Mouse (Mus musculus) cerebellum, adult 18-20 months (tissue): ENCODE measurements around the gene Yipf4.

Source experiments
- DNase-seq, 2 experiments: peaks; one replicate each; pipeline ENCODE4 v3.0.0; 2021

The Yipf4 gene

DNA sequence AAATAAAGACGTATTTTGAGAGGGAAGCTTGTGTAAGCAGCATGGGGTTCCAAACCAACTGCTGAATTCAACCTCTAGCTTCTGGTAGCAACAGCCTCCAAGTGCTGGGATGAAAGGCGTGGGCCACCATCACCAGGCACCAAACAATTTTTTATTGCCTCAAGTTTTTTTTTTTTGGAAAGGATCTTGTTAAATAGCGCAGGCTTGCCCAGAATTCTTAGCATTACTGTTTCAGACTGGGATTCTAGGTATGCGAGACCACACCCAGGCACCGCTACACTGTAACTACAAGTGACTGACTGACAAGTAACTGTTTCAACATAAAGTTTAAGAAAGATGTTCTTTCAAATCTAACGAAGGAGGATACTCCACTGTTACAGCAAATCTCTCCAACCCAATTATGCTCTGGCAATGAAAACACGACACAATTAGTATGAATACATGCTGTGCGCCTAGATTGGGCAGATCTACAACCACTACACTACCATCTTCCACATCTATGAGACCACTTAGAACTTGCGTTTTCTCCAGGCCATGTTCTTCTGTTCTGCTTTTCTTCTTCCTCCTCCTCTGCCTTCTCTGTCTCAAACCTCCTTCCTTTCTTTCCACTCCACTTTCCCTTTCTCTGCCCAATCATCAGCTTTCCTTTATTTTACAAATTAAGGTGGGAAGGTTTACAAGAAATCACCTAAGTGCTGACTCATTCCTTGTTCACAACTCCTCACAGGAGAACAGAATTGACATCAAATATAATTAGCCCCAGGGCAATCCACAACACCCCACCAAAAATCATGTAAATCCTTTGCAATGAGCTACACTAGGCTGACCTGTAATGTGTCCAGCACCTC lies 37.7 kb downstream of the Yipf4 start:
- DNase-seq: peak; percentile 3 to 8

DNA sequence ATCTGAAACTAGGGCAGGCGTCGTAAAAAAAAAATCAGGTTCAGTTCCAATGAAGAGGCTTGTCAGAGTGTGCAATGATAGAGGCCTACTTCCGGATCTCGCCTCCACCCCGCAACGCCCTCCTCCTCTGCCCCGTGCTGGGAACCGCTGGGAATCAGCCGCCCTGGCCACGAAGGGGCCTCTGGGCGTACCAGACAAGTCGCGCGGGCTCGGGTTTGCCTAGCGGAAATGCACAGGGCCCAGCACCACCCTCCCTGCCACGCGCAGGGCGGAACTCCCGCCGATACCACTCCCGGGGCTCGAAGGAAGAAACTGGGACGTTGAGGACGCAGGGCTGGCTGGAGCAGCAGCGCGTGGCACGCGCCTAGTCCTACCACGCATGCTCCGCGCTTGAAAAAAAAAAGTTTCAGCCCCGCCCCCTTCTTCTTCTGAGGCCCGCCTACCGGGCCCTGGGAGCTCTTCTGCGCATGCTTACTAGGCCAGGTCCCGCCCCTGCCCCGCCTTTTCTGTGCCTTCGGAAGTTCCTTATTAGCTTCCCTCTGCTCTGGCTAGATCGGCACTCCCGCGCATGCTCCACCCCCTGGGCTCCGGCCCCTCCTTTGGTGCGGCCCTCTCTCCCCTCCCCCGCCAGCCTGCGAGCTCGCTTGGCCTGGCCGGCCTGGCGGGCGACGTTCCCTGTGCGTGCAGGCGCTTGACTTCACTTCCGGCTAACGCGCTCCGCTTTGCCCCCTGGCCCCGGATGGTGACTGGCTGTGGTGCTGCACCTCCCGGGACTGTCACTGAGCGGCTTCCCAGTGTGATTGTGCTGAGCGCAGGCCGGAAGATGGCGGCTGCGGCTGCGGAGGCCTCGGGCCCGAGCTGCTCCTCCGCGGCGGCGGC lies 38.7 kb downstream of the Yipf4 start, which contains the start of gene Birc6:
Gene Birc6 (plus strand): TSS at position 567 of the 879 bp plus-strand sequence.
- DNase-seq: peak; percentile 100

- peak in 1 of 2 experiments; percentile 44 for DNase-seq
These were observed 39.6 kb downstream of the Yipf4 start for GRCm38 (mm10) chr17:74528648-74529532.

DNA sequence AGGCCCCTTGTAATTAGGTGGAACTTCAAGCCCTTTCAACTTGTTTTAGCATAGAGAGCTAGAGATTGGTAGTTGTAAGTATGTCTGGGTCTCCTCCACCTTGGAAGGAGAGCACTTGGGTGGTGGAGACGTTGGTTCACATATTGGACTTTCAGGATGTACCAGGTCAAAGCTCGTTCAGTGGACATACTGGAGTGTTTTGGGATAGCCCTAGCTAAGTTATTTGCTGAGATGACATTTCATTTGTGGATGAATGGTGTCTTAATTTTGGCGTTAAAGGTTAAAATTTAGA lies 40.2 kb downstream of the Yipf4 start:
- DNase-seq: peak in 1 of 2 experiments; percentile 6

GRCm38 (mm10) chr17:74534971-74535370 lies 45.7 kb downstream of the Yipf4 start:
- DNase-seq: no peak

DNA sequence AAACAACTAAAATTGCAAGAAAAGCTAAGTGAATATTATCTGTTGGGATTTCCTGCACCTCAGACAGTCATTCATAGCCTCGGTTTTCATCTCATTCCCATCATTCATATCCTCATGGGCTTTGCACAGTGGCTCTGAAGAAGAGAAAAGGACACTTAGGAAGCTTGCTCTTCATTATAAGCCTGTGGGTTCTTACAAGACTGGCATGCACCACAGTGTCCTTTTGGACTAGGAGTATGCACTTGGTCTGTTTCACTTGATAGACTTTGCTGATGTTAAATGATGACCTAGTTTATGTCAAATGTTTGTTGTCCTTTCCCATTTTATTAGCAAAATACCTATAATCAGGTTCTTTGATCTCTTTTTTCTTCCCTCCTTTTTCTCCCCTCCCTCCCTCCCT lies 48.2 kb downstream of the Yipf4 start:
- no peak for DNase-seq

- DNase-seq: no peak
These were observed 54.3 kb downstream of the Yipf4 start for GRCm38 (mm10) chr17:74543615-74544014.
